Mouse (Mus musculus): ENCODE measurements around the gene Asl.

Gene Asl

DNA sequence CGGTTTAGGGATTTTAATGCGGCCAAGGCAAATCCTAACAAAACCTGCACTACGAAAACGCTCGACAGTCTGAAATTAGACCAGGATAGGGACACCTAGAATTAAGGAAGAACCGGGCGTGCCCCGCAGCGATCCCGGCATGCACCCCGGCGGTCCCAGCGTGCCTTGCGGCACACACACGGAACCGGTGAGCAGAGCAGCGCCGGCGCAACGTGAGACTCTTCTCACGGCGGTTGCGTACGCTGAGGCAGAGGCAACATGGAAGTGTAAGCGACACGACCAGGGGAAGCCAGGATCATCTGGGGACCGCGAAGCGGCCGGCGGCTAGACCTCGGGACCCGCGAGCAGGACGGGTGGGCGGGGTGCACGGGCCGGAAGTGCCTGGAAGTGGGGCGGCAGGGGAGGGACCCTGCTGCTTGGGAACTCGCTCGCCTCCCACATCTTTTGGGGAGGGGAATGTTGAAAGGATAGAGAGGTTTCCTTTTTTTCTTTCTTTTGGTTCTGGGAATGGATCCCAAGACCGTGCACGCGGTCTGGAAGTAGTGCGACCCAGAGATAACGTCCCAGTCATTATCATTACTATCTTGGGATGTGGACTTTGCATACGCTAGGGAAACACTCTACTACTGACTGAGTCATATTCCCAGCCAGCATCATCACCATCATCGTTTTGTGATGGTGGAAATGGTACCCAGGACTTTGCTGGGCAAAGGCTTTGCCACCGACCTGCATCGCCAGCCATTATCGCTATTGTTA lies at the start of gene Asl, which contains the start of gene Crcp:
Asl (minus strand) TSS at position 106 of the 756 bp plus-strand sequence.
Crcp (plus strand) TSS at position 149 of the 756 bp plus-strand sequence.
- in situ Hi-C loops (cut with MboI, MseI) = no loop called here

DNA sequence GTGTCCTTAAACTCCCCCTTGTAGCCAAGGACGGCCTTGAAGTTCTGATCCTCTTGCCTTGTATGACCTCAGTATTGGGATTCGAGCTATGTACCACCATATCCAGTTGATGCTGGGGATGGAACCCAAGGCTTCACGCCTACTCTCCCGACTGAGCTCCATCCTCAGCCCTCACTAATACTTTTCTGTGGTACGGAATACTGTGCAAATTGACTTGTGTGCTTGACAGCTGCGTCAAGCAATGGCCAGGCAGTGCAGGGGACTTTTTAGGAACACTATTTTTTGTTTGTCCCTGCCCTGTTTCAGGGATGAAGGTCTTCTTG lies 49.7 kb upstream of the Asl start:
- in situ Hi-C loops (cut with MboI, MseI) = loop anchor here in 1 of 2 experiments (25.0 kb wide), 1 partner anchor 1066 kb away; the partner anchor contains the start of genes Ran and Stx2

DNA sequence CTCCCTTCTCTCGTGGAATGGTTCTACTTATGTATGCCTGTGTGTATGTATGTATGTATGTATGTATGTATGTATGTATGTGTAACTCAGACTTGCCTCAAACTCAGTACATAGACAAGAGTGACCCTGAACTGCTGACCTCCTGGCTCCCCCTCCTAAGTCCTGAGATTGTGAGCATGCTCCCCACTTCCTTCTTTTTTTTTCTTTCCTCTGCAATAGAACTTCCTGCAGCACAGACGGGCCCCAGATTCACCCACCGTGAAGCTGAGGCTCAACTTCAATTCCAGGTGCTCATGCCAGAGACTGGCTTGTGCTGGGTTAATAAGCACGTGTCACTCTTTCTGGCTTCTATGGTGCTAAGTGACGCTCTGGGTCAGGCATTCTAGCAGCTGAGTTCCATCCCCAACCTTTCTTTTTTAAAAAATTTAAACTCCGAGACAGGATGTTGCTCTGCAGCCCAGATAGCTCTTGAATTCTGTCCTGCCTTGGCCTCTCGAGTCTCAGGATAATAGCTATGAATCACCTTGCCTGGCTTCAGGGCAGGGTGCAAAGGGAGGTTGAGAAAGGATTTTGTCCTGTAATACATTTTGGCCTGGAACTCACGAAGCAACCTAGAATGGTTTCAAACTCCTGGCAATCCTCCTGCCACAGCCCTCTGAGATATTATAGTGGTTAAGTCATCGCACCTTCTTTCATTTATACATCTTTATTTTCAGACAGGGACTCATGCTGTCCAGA lies 49.2 kb upstream of the Asl start:
- in situ Hi-C loops (cut with MboI, MseI) = loop anchor here in 1 of 2 experiments (25.0 kb wide), 1 partner anchor 1066 kb away; the partner anchor contains the start of genes Ran and Stx2

- in situ Hi-C loops (cut with MboI, MseI) = loop anchor here in 1 of 2 experiments (25.0 kb wide), 1 partner anchor 1064 kb away; the partner anchor contains the start of genes Ran and Stx2
These were observed 47.3 kb upstream of the Asl start for GRCm38 (mm10) chr5:130076396-130076795.

GRCm38 (mm10) chr5:130074491-130074890 lies 45.4 kb upstream of the Asl start:
- in situ Hi-C loops (cut with MboI, MseI) = no loop called here

GRCm38 (mm10) chr5:130073026-130073425 lies 44.0 kb upstream of the Asl start, which contains the start of gene Tpst1:
Gene Tpst1 (plus strand): TSS chr5:130073326.
- in situ Hi-C loops (cut with MboI, MseI) = no loop called here

- in situ Hi-C loops (cut with MboI, MseI) = loop anchor here (5.0 kb wide), 1 partner anchor 69 kb away; no protein-coding TSS in a partner anchor
These were observed 38.8 kb upstream of the Asl start for GRCm38 (mm10) chr5:130067841-130068264.

DNA sequence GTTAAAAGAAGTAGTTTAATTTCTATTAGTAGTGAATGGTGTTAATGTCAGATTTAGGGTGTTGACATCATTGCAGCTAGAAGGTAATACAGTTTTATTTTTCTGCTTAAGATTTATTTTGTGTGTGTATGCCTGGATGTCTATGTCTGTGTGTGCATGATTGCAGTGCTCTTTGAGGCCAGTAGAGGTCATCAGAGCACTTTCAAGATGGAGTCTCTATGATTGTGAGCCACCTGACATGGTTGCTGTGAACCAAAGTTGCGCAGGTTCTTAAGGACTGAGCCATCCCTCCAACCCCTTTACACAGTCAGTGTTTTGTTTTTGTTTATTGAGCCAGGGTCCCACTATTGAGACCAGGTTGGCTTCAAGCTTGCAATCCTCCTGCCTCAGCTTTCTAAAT lies 36.5 kb upstream of the Asl start:
- in situ Hi-C loops (cut with MboI, MseI) = loop anchor here (5.0 kb wide), 1 partner anchor 72 kb away; no protein-coding TSS in a partner anchor

DNA sequence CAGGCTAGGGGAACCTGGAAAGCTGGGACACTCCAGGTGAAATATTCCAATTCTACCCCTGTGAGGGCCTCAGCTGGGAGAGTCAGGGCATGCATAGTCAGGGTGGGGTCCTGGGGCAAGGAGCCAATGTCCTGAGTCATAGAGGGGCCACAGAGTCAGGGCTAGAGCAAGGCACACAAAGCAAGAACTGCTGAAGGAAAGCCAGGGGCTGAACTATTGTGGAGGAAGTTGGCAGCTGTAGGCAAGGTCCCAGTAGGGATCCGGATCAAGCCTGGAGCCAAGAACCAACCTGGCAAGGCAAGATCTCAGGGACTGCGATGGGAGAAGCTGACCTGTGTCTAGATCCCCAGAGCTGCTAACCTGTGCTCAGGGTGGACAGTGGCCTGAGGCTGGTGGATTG lies 34.7 kb upstream of the Asl start:
- in situ Hi-C loops (cut with MboI, MseI) = no loop called here

DNA sequence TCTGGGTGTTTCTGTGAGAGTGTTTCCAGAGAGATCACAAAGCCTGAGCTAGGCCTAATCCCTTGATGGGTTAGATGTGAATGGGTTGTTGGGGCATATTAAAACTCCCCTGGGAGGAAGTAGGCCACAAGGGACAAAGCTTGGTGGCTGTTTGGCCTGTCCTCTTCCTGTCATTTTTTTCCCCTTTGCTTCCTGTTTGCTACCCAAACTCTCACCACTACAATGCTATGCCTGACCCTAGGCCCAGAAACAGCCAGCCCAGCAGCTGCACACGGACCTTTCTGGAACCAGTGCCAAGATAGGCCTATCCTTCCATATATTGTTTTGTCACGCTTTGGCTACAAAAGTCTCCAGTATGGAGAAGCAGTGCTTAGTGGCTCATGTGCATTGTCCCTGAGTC lies 33.0 kb upstream of the Asl start:
- in situ Hi-C loops (cut with MboI, MseI) = no loop called here

DNA sequence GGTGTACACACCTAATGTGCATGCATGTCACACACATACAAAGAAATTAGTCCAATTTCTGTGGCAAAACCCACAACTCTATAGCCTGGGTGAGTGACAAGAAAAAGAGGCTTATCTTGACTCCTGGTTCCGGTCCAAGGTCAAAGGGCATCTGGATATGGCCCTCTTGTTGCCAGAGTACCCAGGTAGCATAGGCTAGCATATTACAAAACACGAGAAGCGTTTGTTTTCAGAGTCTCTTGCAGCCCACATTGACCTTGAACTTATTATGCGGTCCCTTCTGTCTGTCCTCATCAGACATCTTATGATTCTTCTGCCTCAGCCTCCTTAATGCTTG lies 31.2 kb upstream of the Asl start:
- in situ Hi-C loops (cut with MboI, MseI) = no loop called here

DNA sequence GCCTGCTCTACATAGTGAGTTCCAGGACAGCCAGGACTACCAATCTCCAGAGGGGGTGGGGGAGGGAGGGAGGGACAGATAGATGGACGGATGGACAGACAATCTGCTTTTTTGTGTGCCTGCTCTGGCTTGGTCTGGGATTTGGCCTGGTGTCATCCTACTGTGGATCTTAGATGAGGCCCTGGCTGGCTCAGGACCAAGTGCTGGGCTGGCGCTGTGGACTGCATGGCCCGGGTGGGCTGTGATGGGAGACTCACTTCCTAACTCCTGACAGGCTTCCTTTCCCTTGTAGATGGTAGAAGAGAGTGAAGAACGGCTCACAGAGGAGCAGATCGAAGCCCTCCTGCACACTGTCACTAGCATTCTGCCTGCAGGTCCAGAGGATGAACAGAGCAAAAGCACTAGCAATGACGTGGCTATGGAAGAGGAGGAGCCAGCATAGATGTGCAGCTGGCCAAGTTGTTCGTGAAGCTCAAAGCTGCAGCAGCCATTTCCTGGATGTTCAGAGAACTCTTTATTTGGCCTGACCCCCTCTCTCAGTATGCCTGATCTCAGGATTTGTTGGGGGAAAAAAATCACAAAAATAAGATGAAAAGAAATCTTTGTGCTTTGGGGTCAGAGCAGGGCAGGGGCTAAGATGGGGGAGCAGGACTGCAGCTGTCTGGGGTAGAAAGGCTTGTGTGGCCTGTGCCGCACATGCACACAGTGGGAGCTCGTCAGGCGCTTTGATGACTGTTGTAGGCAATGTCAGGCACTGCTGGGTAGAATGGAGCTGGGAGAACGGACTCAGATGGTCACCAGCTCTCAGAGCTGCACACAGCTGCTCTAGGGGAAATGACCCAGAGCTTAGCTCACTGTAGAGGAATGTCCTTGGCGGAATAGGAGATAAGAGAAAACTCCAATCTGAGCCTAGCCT lies 30.6 kb upstream of the Asl start:
- in situ Hi-C loops (cut with MboI, MseI) = no loop called here

- in situ Hi-C loops (cut with MboI, MseI) = no loop called here
These were observed 27.3 kb upstream of the Asl start for GRCm38 (mm10) chr5:130056303-130056702.

DNA sequence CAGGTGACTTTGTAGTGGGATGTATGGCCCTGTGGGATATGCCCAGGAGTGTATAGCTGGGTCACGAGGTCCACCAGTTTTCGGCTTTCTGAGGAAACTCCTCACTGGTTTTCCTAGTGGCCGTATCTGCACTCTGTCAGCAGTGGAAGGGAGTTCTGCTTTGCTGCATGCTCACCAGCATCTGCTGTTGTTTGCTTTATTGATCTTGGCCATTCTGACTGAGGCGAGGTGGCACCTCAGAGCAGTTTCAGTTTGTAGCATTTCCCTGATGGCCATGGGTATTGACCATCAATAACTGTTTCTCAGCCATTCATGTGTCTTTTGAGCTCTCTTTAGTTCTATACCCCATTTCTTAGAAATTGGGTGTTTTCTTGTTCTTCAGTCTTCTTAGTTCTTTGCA lies 26.6 kb upstream of the Asl start:
- in situ Hi-C loops (cut with MboI, MseI) = no loop called here

GRCm38 (mm10) chr5:130052955-130053354 lies 23.9 kb upstream of the Asl start:
- in situ Hi-C loops (cut with MboI, MseI) = no loop called here

DNA sequence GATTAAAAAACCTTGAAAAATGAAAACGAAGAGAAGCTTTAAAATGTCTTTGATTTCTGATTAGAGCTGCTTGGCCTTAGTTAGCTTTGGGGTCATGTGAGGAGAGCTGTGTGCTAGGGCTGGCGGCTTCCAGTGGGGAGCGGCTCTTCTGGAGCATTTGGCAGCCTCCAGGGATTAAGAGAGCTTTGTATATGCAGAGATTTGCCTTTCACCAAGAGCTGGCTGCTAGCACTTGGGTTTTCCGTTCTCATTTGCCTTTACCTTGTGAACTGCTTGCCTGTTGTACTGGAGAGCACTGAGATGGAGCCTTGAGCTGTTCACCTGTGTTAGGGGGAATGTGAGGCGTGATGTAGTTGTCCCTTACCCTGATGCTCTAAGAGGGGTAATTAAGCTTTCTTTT lies 23.5 kb upstream of the Asl start:
- in situ Hi-C loops (cut with MboI, MseI) = no loop called here

GRCm38 (mm10) chr5:130051073-130051860 lies 22.2 kb upstream of the Asl start:
- in situ Hi-C loops (cut with MboI, MseI) = no loop called here

DNA sequence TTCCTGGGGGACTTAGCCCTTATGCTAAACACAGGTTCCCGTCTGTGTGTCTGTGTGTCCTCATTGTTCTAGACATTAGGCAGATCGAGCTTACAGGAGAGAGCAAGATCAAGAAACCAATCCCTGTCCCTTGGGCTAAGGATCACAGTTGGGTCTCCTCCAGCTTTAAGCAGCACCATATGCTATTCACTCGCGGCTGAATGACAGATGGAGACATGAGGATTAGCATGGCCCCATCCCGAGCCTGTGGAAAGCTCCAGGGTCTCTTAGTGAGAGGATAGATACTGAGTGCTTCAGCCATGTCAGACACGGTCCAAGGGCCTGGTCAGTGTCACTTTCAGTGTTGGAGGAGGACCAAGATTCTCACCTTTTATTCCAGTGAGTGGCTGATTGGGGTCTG lies 21.4 kb upstream of the Asl start:
- in situ Hi-C loops (cut with MboI, MseI) = no loop called here

- in situ Hi-C loops (cut with MboI, MseI) = no loop called here
These were observed 19.9 kb upstream of the Asl start for GRCm38 (mm10) chr5:130048786-130049520.

DNA sequence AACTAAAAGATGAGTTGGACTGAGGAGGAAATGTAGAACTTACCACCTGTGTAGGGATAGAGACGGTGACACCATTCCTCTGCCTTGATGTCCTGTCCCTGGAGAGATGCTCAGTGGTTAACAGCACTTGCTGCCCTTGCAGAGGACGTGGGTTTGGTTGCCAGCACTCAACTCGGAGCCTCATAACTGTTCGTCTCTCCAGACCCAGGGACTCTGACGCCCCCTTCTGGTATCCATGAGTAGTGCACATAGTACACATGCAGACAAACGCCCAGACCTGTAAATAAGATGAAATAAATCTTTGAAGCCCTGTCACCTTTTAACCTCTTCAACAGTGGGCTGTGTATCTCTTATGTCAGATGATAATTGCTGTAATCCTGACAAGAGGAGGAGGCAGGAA lies 18.0 kb upstream of the Asl start:
- in situ Hi-C loops (cut with MboI, MseI) = no loop called here

Data from T-helper 17 cell (primary cell).